Mouse (Mus musculus): ENCODE measurements around the gene Gm49721. TPM values are rescaled to one million over a fixed set of nuclear protein-coding genes. Genes with fewer than 3 reads are reported as not detected.
"Not testable (repeated sequence)": the region's sequence is repeated elsewhere in the genome, so short reads cannot be mapped to it uniquely, and the experiment has no call there.

Gm49721 gene
- total and polyA plus RNA-seq, 3 experiments = not detected

DNA sequence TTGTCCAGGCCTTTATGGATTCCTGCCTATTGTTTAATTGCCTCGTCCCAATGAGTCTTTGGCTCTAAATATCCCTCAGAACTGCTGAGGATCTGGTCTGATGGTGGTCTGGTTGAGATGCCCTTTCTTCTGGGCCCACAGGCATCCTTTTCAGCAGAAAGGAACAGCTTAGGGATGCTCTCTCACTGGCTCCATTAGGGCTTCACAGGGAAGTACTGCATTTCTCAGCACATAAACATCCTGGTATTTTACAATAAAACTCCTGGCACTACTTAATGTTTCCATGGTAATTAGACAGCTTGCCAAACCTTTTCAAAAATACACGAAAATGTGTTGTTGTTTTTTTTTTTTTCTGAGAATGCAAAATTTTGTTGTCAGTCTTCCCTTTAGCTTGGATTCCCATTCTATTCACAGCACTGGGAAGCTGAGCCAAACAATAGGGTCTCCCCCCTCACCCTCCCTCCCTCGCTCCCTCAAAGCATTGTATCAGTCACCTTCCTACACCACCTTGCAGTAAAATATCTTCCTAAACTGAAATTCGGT is 90.4 kb downstream of the Gm49721 start:
- in situ Hi-C loops (cut with MboI; ENCODE audit: low pct_ligation_motif_present, low pct_unique_long_range_greater_than_20kb, low sequenced_read_pairs); H3K4me2 ChIP-seq (ENCODE audit: insufficient read depth, low read depth, poor library complexity, severe bottlenecking); H3K36me3 ChIP-seq (replicated peaks in 1 of 2; ENCODE audit: control insufficient read depth in 1 of 2, insufficient read depth in 1 of 2, low read length in 1 of 2); H3K27ac ChIP-seq (ENCODE audit: insufficient read depth, low read depth); DNase-seq (ENCODE audit: extremely low read depth); H3K4me3 ChIP-seq (replicated peaks in 1 of 3; ENCODE audit: low read depth in 2 of 3, low read length in 2 of 3, poor library complexity in 1 of 3); H3K79me2 ChIP-seq (replicated peaks; ENCODE audit: control insufficient read depth, extremely low read depth, insufficient read depth, poor library complexity, severe bottlenecking); dilution Hi-C loops (cut with MboI; ENCODE audit: extremely low pct_ligation_motif_present, extremely low pct_unique_long_range_greater_than_20kb, low sequenced_read_pairs); H3K27me3 ChIP-seq (replicated peaks); H3K4me1 ChIP-seq (ENCODE audit: control insufficient read depth in 1 of 2, insufficient read depth in 2 of 2); H3K9ac ChIP-seq (ENCODE audit: insufficient read depth, low read depth); H3K9me3 ChIP-seq (replicated peaks; ENCODE audit: low read length): not testable (repeated sequence)

DNA sequence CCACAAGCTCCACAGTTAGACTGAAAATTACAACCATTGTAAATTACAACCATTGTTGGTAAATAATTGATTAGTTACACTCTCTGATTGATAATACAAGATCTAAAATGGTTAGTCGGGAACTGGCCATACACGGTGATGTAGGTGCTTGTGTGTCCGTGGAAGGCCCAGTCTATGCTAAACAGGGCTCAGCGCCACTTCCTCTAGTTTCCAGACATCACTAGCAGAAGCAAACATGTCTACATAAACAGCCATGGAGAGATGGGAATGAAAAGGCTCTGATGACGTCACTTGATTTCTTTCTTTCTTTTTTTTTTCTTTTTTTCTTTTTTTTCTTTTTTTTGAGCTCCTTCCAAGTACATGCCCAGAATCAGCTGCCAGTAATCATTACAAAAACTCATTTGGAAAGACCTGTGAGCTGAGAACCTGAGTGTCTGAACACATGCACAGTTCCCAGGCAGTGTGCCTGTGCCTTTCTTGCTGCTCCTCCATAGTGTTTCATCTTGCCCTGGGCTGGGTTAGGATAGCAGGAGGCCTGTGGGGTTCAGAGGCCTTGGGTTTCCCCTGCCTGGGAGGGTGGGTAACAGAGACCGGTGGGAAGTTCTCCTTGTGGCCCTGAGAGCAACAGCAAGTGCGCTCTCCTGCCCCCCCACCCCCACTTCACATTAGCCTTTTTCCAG is 91.0 kb downstream of the Gm49721 start:
- H3K4me2 ChIP-seq (ENCODE audit: insufficient read depth, low read depth, poor library complexity, severe bottlenecking); H3K27ac ChIP-seq (ENCODE audit: insufficient read depth, low read depth); H3K4me3 ChIP-seq (replicated peaks in 1 of 3; ENCODE audit: low read depth in 2 of 3, low read length in 2 of 3, poor library complexity in 1 of 3); DNase-seq (ENCODE audit: extremely low read depth); H3K4me1 ChIP-seq (ENCODE audit: control insufficient read depth in 1 of 2, insufficient read depth in 2 of 2); H3K79me2 ChIP-seq (replicated peaks; ENCODE audit: control insufficient read depth, extremely low read depth, insufficient read depth, poor library complexity, severe bottlenecking); H3K27me3 ChIP-seq (replicated peaks); H3K9ac ChIP-seq (ENCODE audit: insufficient read depth, low read depth); H3K9me3 ChIP-seq (replicated peaks; ENCODE audit: low read length); dilution Hi-C loops (cut with MboI; ENCODE audit: extremely low pct_ligation_motif_present, extremely low pct_unique_long_range_greater_than_20kb, low sequenced_read_pairs); in situ Hi-C loops (cut with MboI; ENCODE audit: low pct_ligation_motif_present, low pct_unique_long_range_greater_than_20kb, low sequenced_read_pairs); H3K36me3 ChIP-seq (replicated peaks in 1 of 2; ENCODE audit: control insufficient read depth in 1 of 2, insufficient read depth in 1 of 2, low read length in 1 of 2): not testable (repeated sequence)

DNA sequence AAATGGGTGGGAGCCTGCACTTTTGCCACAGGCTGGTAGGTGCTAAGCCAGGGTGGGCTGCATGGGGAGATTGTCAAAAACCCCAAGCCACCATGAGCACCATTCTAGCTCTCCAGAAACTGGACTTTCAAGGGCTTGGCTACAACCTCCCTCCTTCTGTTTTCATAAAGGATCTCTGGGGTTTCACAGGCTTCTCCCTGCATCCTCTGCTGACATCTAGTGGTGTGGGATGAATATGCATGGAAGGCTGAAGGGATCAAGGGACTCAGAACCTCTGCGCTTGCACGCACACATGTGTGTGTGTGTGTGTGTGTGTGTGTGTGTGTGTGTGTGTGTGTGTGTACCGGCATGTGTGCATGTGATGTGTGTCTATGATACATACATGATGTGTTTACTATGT is 95.8 kb downstream of the Gm49721 start:
- H3K79me2 ChIP-seq (replicated peaks; ENCODE audit: control insufficient read depth, extremely low read depth, insufficient read depth, poor library complexity, severe bottlenecking); H3K4me3 ChIP-seq (replicated peaks in 1 of 3; ENCODE audit: low read depth in 2 of 3, low read length in 2 of 3, poor library complexity in 1 of 3); H3K4me2 ChIP-seq (ENCODE audit: insufficient read depth, low read depth, poor library complexity, severe bottlenecking); H3K4me1 ChIP-seq (ENCODE audit: control insufficient read depth in 1 of 2, insufficient read depth in 2 of 2); H3K9me3 ChIP-seq (replicated peaks; ENCODE audit: low read length); DNase-seq (ENCODE audit: extremely low read depth); H3K9ac ChIP-seq (ENCODE audit: insufficient read depth, low read depth); H3K27ac ChIP-seq (ENCODE audit: insufficient read depth, low read depth); H3K27me3 ChIP-seq (replicated peaks); in situ Hi-C loops (cut with MboI; ENCODE audit: low pct_ligation_motif_present, low pct_unique_long_range_greater_than_20kb, low sequenced_read_pairs); H3K36me3 ChIP-seq (replicated peaks in 1 of 2; ENCODE audit: control insufficient read depth in 1 of 2, insufficient read depth in 1 of 2, low read length in 1 of 2); dilution Hi-C loops (cut with MboI; ENCODE audit: extremely low pct_ligation_motif_present, extremely low pct_unique_long_range_greater_than_20kb, low sequenced_read_pairs): not testable (repeated sequence)
- TF ChIP-seq CTCF (conservative IDR thresholded peaks at IDR 0.05 in 1 of 2, IDR thresholded peaks at IDR 0.05 in 1 of 2; ENCODE audit: low read depth in 2 of 2, low read length in 2 of 2) = peak in 1 of 2 experiments; percentile 36; a peak in 1 of 4 replicates
- peak; percentile 18 for TF ChIP-seq SMC3 (IDR thresholded peaks at IDR 0.05; ENCODE audit: low read depth, low read length)
- TF ChIP-seq RAD21 (IDR thresholded peaks at IDR 0.05; ENCODE audit: low read depth, low read length) = peak; percentile 25

DNA sequence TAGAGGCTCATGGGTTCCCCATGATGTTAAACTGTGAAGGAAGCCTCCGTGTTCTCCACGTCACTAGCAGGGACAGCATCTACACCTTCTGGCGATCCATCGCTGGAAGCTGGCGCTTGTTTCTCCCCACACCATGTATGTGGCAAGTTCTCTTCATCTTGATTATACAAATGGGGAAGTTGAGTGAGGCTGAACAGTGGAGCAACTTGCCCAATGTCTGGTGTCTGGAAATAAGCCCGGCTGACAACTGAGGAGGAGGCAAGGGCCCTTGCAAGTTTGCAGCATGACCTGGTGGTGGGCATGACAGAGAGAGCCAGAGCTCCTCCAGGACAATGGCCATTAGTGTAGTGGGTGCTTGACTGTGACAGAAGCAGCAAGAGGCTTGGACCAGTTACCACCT is 96.8 kb downstream of the Gm49721 start:
- in situ Hi-C loops (cut with MboI; ENCODE audit: low pct_ligation_motif_present, low pct_unique_long_range_greater_than_20kb, low sequenced_read_pairs); H3K79me2 ChIP-seq (replicated peaks; ENCODE audit: control insufficient read depth, extremely low read depth, insufficient read depth, poor library complexity, severe bottlenecking); H3K4me3 ChIP-seq (replicated peaks in 1 of 3; ENCODE audit: low read depth in 2 of 3, low read length in 2 of 3, poor library complexity in 1 of 3); DNase-seq (ENCODE audit: extremely low read depth); H3K4me2 ChIP-seq (ENCODE audit: insufficient read depth, low read depth, poor library complexity, severe bottlenecking); H3K36me3 ChIP-seq (replicated peaks in 1 of 2; ENCODE audit: control insufficient read depth in 1 of 2, insufficient read depth in 1 of 2, low read length in 1 of 2); H3K9ac ChIP-seq (ENCODE audit: insufficient read depth, low read depth); dilution Hi-C loops (cut with MboI; ENCODE audit: extremely low pct_ligation_motif_present, extremely low pct_unique_long_range_greater_than_20kb, low sequenced_read_pairs); H3K27ac ChIP-seq (ENCODE audit: insufficient read depth, low read depth); H3K27me3 ChIP-seq (replicated peaks); H3K4me1 ChIP-seq (ENCODE audit: control insufficient read depth in 1 of 2, insufficient read depth in 2 of 2); H3K9me3 ChIP-seq (replicated peaks; ENCODE audit: low read length): not testable (repeated sequence)

Measured in CH12.LX (cell line).